Mouse (Mus musculus) C2C12 (cell line): ENCODE results near the gene Adgrg1.

Experiments used
- CTCF ChIP-seq: IDR thresholded peaks from one replicate; pipeline ENCODE4 v1.5.1; 2011; ENCODE audit not compliant: control insufficient read depth, insufficient read depth, insufficient read length
- MAX ChIP-seq: IDR thresholded peaks from one replicate; pipeline ENCODE4 v1.6.1; 2011; ENCODE audit warnings: mild to moderate bottlenecking, control low read depth
- USF1 ChIP-seq: IDR thresholded peaks from one replicate; pipeline ENCODE4 v1.6.1; 2011; ENCODE audit warnings: low read depth, mild to moderate bottlenecking, control low read depth, moderate library complexity

GRCm38 (mm10) chr8:94996037-94996436 is 21.5 kb downstream of the Adgrg1 start:
- no peak for TF ChIP-seq CTCF
- no peak for TF ChIP-seq MAX
- TF ChIP-seq USF1, result no peak
